Mouse (Mus musculus): ENCODE results near the gene Cdkl4. TPM values are rescaled to one million over a fixed set of nuclear protein-coding genes. Genes with fewer than 3 reads are reported as not detected.

The Cdkl4 gene
- polyA plus RNA-seq, 1 experiment from 2014 or later, result 0.49 TPM

GRCm38 (mm10) chr17:80498600-80499268 lies 78.9 kb downstream of the Cdkl4 start:
- Histone ChIP-seq H3K27ac (ENCODE audit: low read depth, low read length) (no peak overlapping the region), H3K9me3 (ENCODE audit: control insufficient read depth, low read length) (no peaks in the 10 kb centered on the region), H3K36me3 (ENCODE audit: control insufficient read depth, insufficient read depth, low read length) (no peaks in the 10 kb centered on the region), H3K4me3 (ENCODE audit: low read length) (no peak overlapping the region), H3K4me1 (ENCODE audit: control insufficient read depth, insufficient read depth, low read length) (0 out of 2 replicates have a peak, but pooled peaks cover 2% of the 10 kb centered on the region), H3K9ac (ENCODE audit: low read depth, low read length) (no peak overlapping the region), H3K27me3 (ENCODE audit: control insufficient read depth, insufficient read depth, low read length) (no peaks in the 10 kb centered on the region), H3K4me2 (replicated peaks; ENCODE audit: low read depth, low read length) (no peak overlapping the region)
- ATAC-seq (ENCODE audit: low FRiP score, low TSS enrichment), result no peak
- WGBS, result 54% methylated on average over 11 of the region's 11 CpGs

- 81% methylated on average over 9 of the region's 9 CpGs for WGBS
- H3K4me1 ChIP-seq (ENCODE audit: control insufficient read depth, insufficient read depth, low read length), result 0 out of 2 replicates have a peak, but pooled peaks cover 2% of the 10 kb centered on the region
- H3K4me2 ChIP-seq (replicated peaks; ENCODE audit: low read depth, low read length), result no peak overlapping the region
- no peaks in the 10 kb centered on the region for H3K36me3 ChIP-seq (ENCODE audit: control insufficient read depth, insufficient read depth, low read length)
- no peaks in the 10 kb centered on the region for H3K27me3 ChIP-seq (ENCODE audit: control insufficient read depth, insufficient read depth, low read length)
- no peak overlapping the region for H3K4me3 ChIP-seq (ENCODE audit: low read length)
- H3K9me3 ChIP-seq (ENCODE audit: control insufficient read depth, low read length), result no peaks in the 10 kb centered on the region
- ATAC-seq (ENCODE audit: low FRiP score, low TSS enrichment), result no peak
- H3K9ac ChIP-seq (ENCODE audit: low read depth, low read length), result no peak overlapping the region
- no peak overlapping the region for H3K27ac ChIP-seq (ENCODE audit: low read depth, low read length)
Measured at GRCm38 (mm10) chr17:80497183-80497601, 80.4 kb downstream of the Cdkl4 start.

GRCm38 (mm10) chr17:80496607-80497170 lies 80.9 kb downstream of the Cdkl4 start:
- no peak for ATAC-seq (ENCODE audit: low FRiP score, low TSS enrichment)
- WGBS, result 87% methylated on average over 8 of the region's 8 CpGs
- Histone ChIP-seq H3K27ac (ENCODE audit: low read depth, low read length) (no peak overlapping the region), H3K4me1 (ENCODE audit: control insufficient read depth, insufficient read depth, low read length) (0 out of 2 replicates have a peak, but pooled peaks cover 2% of the 10 kb centered on the region), H3K27me3 (ENCODE audit: control insufficient read depth, insufficient read depth, low read length) (no peaks in the 10 kb centered on the region), H3K4me3 (ENCODE audit: low read length) (no peak overlapping the region), H3K36me3 (ENCODE audit: control insufficient read depth, insufficient read depth, low read length) (no peaks in the 10 kb centered on the region), H3K9ac (ENCODE audit: low read depth, low read length) (no peak overlapping the region), H3K4me2 (replicated peaks; ENCODE audit: low read depth, low read length) (no peak overlapping the region), H3K9me3 (ENCODE audit: control insufficient read depth, low read length) (no peaks in the 10 kb centered on the region)

- Histone ChIP-seq H3K4me1 (ENCODE audit: control insufficient read depth, insufficient read depth, low read length) (0 out of 2 replicates have a peak, but pooled peaks cover 2% of the 10 kb centered on the region), H3K4me2 (replicated peaks; ENCODE audit: low read depth, low read length) (no peak overlapping the region), H3K9me3 (ENCODE audit: control insufficient read depth, low read length) (no peaks in the 10 kb centered on the region), H3K4me3 (ENCODE audit: low read length) (no peak overlapping the region), H3K36me3 (ENCODE audit: control insufficient read depth, insufficient read depth, low read length) (no peaks in the 10 kb centered on the region), H3K9ac (ENCODE audit: low read depth, low read length) (no peak overlapping the region), H3K27me3 (ENCODE audit: control insufficient read depth, insufficient read depth, low read length) (no peaks in the 10 kb centered on the region), H3K27ac (ENCODE audit: low read depth, low read length) (no peak overlapping the region)
- WGBS, result 83% methylated on average over 6 of the region's 6 CpGs
- no peak for ATAC-seq (ENCODE audit: low FRiP score, low TSS enrichment)
Measured at GRCm38 (mm10) chr17:80496185-80496584, 81.4 kb downstream of the Cdkl4 start.

GRCm38 (mm10) chr17:80493891-80494290 lies 83.7 kb downstream of the Cdkl4 start:
- H3K4me3 ChIP-seq (ENCODE audit: low read length), result no peak overlapping the region
- no peaks in the 10 kb centered on the region for H3K4me1 ChIP-seq (ENCODE audit: control insufficient read depth, insufficient read depth, low read length)
- no peaks in the 10 kb centered on the region for H3K27me3 ChIP-seq (ENCODE audit: control insufficient read depth, insufficient read depth, low read length)
- no peaks in the 10 kb centered on the region for H3K9me3 ChIP-seq (ENCODE audit: control insufficient read depth, low read length)
- no peaks in the 10 kb centered on the region for H3K36me3 ChIP-seq (ENCODE audit: control insufficient read depth, insufficient read depth, low read length)
- WGBS, result 81% methylated on average over 1 of the region's 1 CpGs
- H3K27ac ChIP-seq (ENCODE audit: low read depth, low read length), result no peak overlapping the region
- H3K4me2 ChIP-seq (replicated peaks; ENCODE audit: low read depth, low read length), result no peak overlapping the region
- H3K9ac ChIP-seq (ENCODE audit: low read depth, low read length), result no peak overlapping the region
- ATAC-seq (ENCODE audit: low FRiP score, low TSS enrichment), result no peak

GRCm38 (mm10) chr17:80492811-80493210 lies 84.8 kb downstream of the Cdkl4 start:
- Histone ChIP-seq H3K4me1 (ENCODE audit: control insufficient read depth, insufficient read depth, low read length) (no peaks in the 10 kb centered on the region), H3K36me3 (ENCODE audit: control insufficient read depth, insufficient read depth, low read length) (no peaks in the 10 kb centered on the region), H3K4me3 (ENCODE audit: low read length) (no peak overlapping the region), H3K9ac (ENCODE audit: low read depth, low read length) (no peak overlapping the region), H3K27me3 (ENCODE audit: control insufficient read depth, insufficient read depth, low read length) (no peaks in the 10 kb centered on the region), H3K27ac (ENCODE audit: low read depth, low read length) (no peak overlapping the region), H3K4me2 (replicated peaks; ENCODE audit: low read depth, low read length) (no peak overlapping the region), H3K9me3 (ENCODE audit: control insufficient read depth, low read length) (no peaks in the 10 kb centered on the region)
- no peak for ATAC-seq (ENCODE audit: low FRiP score, low TSS enrichment)
- WGBS, result 82% methylated on average over 4 of the region's 4 CpGs

GRCm38 (mm10) chr17:80492274-80492673 lies 85.3 kb downstream of the Cdkl4 start:
- Histone ChIP-seq H3K4me1 (ENCODE audit: control insufficient read depth, insufficient read depth, low read length) (no peaks in the 10 kb centered on the region), H3K4me2 (replicated peaks; ENCODE audit: low read depth, low read length) (no peak overlapping the region), H3K9me3 (ENCODE audit: control insufficient read depth, low read length) (no peaks in the 10 kb centered on the region), H3K36me3 (ENCODE audit: control insufficient read depth, insufficient read depth, low read length) (no peaks in the 10 kb centered on the region), H3K9ac (ENCODE audit: low read depth, low read length) (no peak overlapping the region), H3K4me3 (ENCODE audit: low read length) (no peak overlapping the region), H3K27ac (ENCODE audit: low read depth, low read length) (no peak overlapping the region), H3K27me3 (ENCODE audit: control insufficient read depth, insufficient read depth, low read length) (no peaks in the 10 kb centered on the region)
- WGBS, result 91% methylated on average over 4 of the region's 4 CpGs
- ATAC-seq (ENCODE audit: low FRiP score, low TSS enrichment), result no peak

GRCm38 (mm10) chr17:80490166-80490565 lies 87.4 kb downstream of the Cdkl4 start:
- no peaks in the 10 kb centered on the region for H3K4me1 ChIP-seq (ENCODE audit: control insufficient read depth, insufficient read depth, low read length)
- no peak overlapping the region for H3K9ac ChIP-seq (ENCODE audit: low read depth, low read length)
- 64% methylated on average over 5 of the region's 5 CpGs for WGBS
- no peak overlapping the region for H3K27ac ChIP-seq (ENCODE audit: low read depth, low read length)
- H3K4me2 ChIP-seq (replicated peaks; ENCODE audit: low read depth, low read length), result no peak overlapping the region
- ATAC-seq (ENCODE audit: low FRiP score, low TSS enrichment), result no peak
- H3K36me3 ChIP-seq (ENCODE audit: control insufficient read depth, insufficient read depth, low read length), result no peaks in the 10 kb centered on the region
- H3K9me3 ChIP-seq (ENCODE audit: control insufficient read depth, low read length), result no peaks in the 10 kb centered on the region
- no peaks in the 10 kb centered on the region for H3K27me3 ChIP-seq (ENCODE audit: control insufficient read depth, insufficient read depth, low read length)
- no peak overlapping the region for H3K4me3 ChIP-seq (ENCODE audit: low read length)

- no peak for ATAC-seq (ENCODE audit: low FRiP score, low TSS enrichment)
- H3K4me3 ChIP-seq (ENCODE audit: low read length), result no peak overlapping the region
- no peak overlapping the region for H3K27ac ChIP-seq (ENCODE audit: low read depth, low read length)
- no peak overlapping the region for H3K9ac ChIP-seq (ENCODE audit: low read depth, low read length)
- no peaks in the 10 kb centered on the region for H3K36me3 ChIP-seq (ENCODE audit: control insufficient read depth, insufficient read depth, low read length)
- 68% methylated on average over 3 of the region's 3 CpGs for WGBS
- no peak overlapping the region for H3K4me2 ChIP-seq (replicated peaks; ENCODE audit: low read depth, low read length)
- no peaks in the 10 kb centered on the region for H3K4me1 ChIP-seq (ENCODE audit: control insufficient read depth, insufficient read depth, low read length)
- no peaks in the 10 kb centered on the region for H3K9me3 ChIP-seq (ENCODE audit: control insufficient read depth, low read length)
- H3K27me3 ChIP-seq (ENCODE audit: control insufficient read depth, insufficient read depth, low read length), result no peaks in the 10 kb centered on the region
Measured at GRCm38 (mm10) chr17:80488918-80489317, 88.7 kb downstream of the Cdkl4 start.
